Mouse (Mus musculus) G1E (cell line): ENCODE results near the gene Phf23.

Experiments used
- CTCF ChIP-seq: IDR thresholded peaks from 2 replicates; pipeline ENCODE4 v1.5.1; 2012; ENCODE audit warnings: low read depth, low read length, inconsistent platforms, mixed read lengths
- GATA1 ChIP-seq: IDR thresholded peaks from 2 replicates; pipeline ENCODE4 v1.6.1; 2012; ENCODE audit warnings: borderline replicate concordance, low read length, inconsistent platforms, mixed read lengths

DNA sequence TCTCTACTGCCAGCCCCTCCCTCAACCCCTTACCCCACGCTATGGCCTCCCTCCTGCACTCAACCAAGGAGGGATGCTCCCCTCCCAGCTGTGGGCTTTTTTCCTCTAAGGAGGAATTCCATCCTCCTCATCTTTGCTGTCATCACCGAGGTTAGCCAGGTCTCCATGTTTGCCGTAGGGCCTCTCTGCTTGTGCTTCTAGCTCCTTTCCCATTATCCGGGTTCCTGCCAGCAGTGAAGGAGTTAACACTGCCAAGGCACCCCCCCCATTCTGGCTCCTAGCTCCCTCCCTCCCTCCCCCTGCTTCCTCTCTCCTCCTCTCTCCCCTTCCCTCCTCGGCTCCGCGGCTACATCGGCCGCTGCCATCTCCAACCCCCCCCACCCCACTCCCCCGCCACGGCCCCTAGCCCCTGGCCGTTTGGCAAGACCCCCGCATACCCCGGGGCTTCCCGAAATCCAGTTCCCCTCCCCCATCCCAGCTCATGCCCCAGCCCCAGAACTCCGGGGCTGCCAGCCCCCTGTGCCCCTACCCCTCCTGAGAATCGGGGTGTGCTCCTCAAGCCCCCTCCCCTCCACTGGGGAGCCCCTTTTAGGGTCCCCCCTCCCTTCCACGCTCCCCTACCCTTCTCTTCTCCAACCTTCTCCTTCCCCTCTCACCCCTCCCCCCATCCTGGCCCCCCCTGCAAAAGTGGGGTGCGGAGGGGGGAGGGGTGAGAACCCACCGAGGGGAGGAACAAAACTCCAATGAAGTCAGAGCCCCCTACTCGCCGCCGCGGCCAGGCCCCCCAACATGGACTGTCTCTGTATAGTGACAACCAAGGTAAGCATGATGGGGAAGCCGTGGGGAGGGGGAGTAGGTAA lies 22.8 kb downstream of the Phf23 start:
- TF ChIP-seq CTCF = no peak
- TF ChIP-seq GATA1 = no peak
